Mouse (Mus musculus): ENCODE results near the gene Gm16440.
"Not testable (repeated sequence)": the region's sequence is repeated elsewhere in the genome, so short reads cannot be mapped to it uniquely, and the experiment has no call there.

Gene Gm16440

GRCm38 (mm10) chr14:6390219-6390618 lies at the start of gene Gm16440:
Gm16440 (minus strand) TSS chr14:6390319.
- not testable (repeated sequence) for ATAC-seq (ENCODE audit: insufficient number of reproducible peaks, low FRiP score, low TSS enrichment)

GRCm38 (mm10) chr14:6426766-6427165 lies 36.6 kb upstream of the Gm16440 start:
- ATAC-seq (ENCODE audit: insufficient number of reproducible peaks, low FRiP score, low TSS enrichment) = not testable (repeated sequence)

- not testable (repeated sequence) for ATAC-seq (ENCODE audit: insufficient number of reproducible peaks, low FRiP score, low TSS enrichment)
Observed at GRCm38 (mm10) chr14:6426353-6426752, 36.2 kb upstream of the Gm16440 start.

GRCm38 (mm10) chr14:6412382-6412781 lies 22.3 kb upstream of the Gm16440 start, which contains the start of gene Gm3591:
Gm3591 (minus strand) TSS chr14:6412482.
- ATAC-seq (ENCODE audit: insufficient number of reproducible peaks, low FRiP score, low TSS enrichment) = not testable (repeated sequence)

GRCm38 (mm10) chr14:6343578-6343977 lies 46.5 kb downstream of the Gm16440 start, which contains the start of gene Gm3618:
Gm3618 (minus strand) TSS chr14:6343678.
- not testable (repeated sequence) for ATAC-seq (ENCODE audit: insufficient number of reproducible peaks, low FRiP score, low TSS enrichment)

Data from cerebellum, adult (tissue).